Mouse (Mus musculus) forebrain, embryonic 10.5 days (tissue): ENCODE measurements around the gene Bax. TPM values are rescaled to one million over a fixed set of nuclear protein-coding genes. Genes with fewer than 3 reads are reported as not detected.

Experiments used
- DNase-seq: peaks from one replicate; pipeline ENCODE4 v3.0.0-alpha.2; 2017; ENCODE audit warnings: low spot score; ENCODE audit errors: extremely low spot score
- H3K27ac ChIP-seq: fragments of 300-500 bp; sonication (generic); 2 replicates; pipeline ENCODE4 v1.5.1; 2016; ENCODE audit warnings: mild to moderate bottlenecking
- H3K27me3 ChIP-seq: fragments of 300-500 bp; sonication (generic); 2 replicates; pipeline ENCODE4 v1.6.1; 2016; ENCODE audit warnings: mild to moderate bottlenecking; ENCODE audit not compliant: poor library complexity, severe bottlenecking
- H3K36me3 ChIP-seq: fragments of 300-500 bp; sonication (generic); replicated peaks from 2 replicates; pipeline ENCODE4 v1.6.1; 2016; ENCODE audit warnings: mild to moderate bottlenecking, moderate library complexity
- H3K4me1 ChIP-seq: fragments of 300-500 bp; sonication (generic); 2 replicates; pipeline ENCODE4 v1.6.1; 2016
- H3K4me3 ChIP-seq: fragments of 300-500 bp; sonication (generic); 2 replicates; pipeline ENCODE4 v1.5.1; 2016; ENCODE audit warnings: mild to moderate bottlenecking, moderate library complexity
- H3K9me3 ChIP-seq: fragments of 300-500 bp; sonication (generic); 2 replicates; pipeline ENCODE4 v1.6.1; 2016; ENCODE audit warnings: mild to moderate bottlenecking, moderate library complexity
- WGBS: fragments of 180-500 bp; shearing (Covaris S2); methylation state at CpG from one replicate; pipeline ENCODE4 v1.1.7; 2016; 5-methylcytosine and 5-hydroxymethylcytosine counted together
- polyA plus RNA-seq: library from polyadenylated mRNA; unstranded; fragments of >200 nt; fragmentation: Nextera tagmentation; extraction: Ambion mirVana; gene quantifications from 2 replicates; pipeline ENCODE4 v1.2.1, GENCODE M21; 2016

Bax gene
- polyA plus RNA-seq, 1 experiment from 2014 or later: 254 TPM

DNA sequence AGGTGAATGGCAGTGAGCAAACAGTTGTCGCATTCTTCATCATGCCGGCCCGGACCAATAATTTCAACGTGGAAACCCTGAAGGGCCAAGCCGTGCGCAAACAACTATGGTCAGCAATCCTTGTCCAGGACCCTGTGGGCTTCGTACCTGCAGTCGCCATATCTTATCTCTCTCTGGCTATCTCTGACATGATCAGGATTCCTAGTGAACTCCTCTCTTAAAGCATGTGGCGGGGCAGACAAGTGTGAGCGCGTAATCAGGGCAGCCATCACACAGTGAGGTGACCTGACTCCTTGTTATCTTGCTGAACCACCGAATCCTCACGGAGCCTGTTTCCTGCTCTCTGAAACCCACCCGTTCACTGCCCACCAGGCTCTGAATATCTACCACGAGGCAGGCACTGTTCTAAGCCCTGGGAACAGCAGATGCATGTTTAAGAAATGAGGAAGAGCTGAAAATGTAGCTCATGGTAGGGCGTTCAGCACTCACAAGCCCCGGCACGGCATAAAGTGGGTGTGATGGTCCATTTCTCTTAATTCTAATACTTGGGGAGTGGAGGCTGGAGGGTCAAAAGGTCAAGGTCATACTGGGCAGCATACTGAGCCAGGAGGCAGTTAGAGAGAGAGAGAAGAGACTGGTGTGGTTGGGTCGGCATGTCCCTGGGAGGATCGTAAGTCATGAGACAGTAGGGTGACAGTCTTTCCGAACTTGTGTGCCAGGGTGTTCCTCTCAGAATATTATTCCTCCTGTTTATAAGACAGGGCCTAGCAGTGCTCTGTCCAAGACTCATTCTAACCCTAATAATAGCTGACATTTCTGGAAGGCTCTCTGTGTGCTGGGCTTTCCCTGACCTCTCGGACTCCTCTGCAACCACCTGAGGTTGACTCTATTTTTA is 22.9 kb downstream of the Bax start:
- 91% methylated on average over 22 of the region's 22 CpGs for WGBS
- Histone ChIP-seq H3K4me1 (peaks cover 5% of the 10 kb centered on the region; the same call in 1 of the 2 replicates), H3K36me3 (peaks cover 78% of the 10 kb centered on the region), H3K4me3 (no peak overlapping the region), H3K27ac (no peak overlapping the region), H3K27me3 (no peaks in the 10 kb centered on the region), H3K9me3 (no peaks in the 10 kb centered on the region)
- no peak for DNase-seq

DNA sequence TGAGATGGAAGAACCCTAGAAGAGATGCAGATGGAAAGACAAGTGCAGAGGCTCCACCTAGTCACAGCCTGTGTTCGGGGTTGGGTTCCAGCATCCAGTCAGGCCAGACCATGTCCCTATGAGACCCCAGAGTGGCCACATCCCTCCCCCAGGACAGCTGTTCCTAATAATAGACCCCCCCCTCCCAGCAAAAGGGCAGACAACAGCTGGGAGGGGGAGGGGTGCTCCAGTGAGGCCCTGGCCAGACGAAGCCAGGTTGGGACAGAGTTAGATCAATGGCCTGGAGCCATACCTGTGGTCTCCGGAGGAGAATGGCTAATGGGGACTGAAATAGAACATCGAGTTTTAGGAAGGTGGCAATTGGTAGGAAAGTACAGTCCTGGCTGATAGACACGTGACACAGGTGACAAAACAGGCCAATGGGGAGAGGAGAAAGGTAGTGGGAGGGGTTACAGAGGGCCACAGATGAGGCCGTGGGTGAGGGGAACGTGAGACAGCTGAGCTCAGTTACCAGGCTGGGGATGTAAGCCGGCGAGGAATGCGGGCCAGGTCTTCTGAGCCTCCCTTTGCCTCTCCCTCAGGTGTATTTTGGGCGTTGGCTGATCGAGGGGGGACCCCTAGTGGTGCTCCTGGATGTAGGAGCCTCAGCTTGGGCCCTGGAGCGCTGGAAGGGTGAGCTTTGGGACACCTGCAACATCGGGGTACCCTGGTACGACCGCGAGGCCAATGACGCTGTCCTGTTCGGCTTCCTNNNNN is 29.0 kb downstream of the Bax start, which contains the start of gene Ruvbl2:
Gene Ruvbl2, minus strand, starts transcription at position 576 of the 756 bp plus-strand sequence.
- Histone ChIP-seq H3K36me3 (peaks cover 33% of the 10 kb centered on the region), H3K4me3 (peak within 1 kb of the TSS; percentile 4), H3K27me3 (peaks cover 7% of the 10 kb centered on the region), H3K27ac (0 out of 2 replicates have a peak within 1 kb of the TSS, but pooled peaks have one; percentile 16), H3K9me3 (no peaks in the 10 kb centered on the region), H3K4me1 (peaks cover 46% of the 10 kb centered on the region)
- DNase-seq: no peak
- 15% methylated on average over 19 of the region's 19 CpGs for WGBS

DNA sequence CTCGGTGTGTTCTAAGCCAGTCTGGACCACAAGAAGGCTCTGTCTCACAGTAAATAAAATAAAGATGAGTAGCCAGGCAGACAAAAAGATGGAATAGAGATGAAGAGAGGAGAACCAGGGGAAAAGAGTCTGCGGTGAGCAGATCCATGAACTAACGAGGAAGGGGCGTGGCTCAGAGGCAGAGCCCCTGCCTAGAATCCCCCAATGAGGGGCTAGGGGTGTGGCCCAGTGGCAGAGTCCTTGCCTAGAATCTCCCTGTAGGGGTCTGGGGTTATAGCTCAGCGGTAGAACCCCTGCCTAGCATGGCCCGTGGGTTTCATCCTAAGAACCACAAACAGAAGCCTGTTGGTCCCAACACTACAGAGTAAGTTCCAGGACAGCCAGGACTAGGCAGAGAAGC is 29.7 kb downstream of the Bax start:
- Histone ChIP-seq H3K9me3 (no peaks in the 10 kb centered on the region), H3K27ac (0 out of 2 replicates have a peak overlapping the region, but pooled peaks have one; percentile 16), H3K27me3 (peaks cover 7% of the 10 kb centered on the region), H3K4me1 (peaks cover 48% of the 10 kb centered on the region), H3K36me3 (peaks cover 34% of the 10 kb centered on the region), H3K4me3 (peak overlapping the region; percentile 4)
- 27% methylated on average over 6 of the region's 6 CpGs for WGBS
- DNase-seq: no peak

DNA sequence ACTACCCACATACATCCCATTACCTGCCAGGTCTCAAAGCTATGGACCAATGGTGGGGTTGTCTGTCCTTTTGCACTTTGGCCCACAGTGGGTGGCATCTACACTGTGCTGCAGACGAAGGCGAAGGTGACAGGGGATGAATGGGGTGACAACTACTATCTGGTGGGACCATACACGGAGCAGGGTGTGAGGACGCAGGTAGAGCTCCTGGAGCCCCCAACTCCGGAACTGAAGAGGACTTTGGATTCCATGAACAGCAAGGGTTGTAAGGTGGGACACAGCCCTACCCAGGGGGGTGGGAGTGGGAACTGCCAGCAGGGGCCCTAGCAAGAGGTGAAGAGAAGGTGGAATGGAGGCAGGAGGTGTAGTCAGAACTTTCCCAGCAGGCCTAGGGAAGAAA is 30.3 kb downstream of the Bax start:
- peak overlapping the region; percentile 95 for H3K4me3 ChIP-seq
- H3K9me3 ChIP-seq: no peaks in the 10 kb centered on the region
- no peak for DNase-seq
- peaks cover 48% of the 10 kb centered on the region for H3K4me1 ChIP-seq
- peaks cover 37% of the 10 kb centered on the region for H3K36me3 ChIP-seq
- WGBS: 89% methylated on average over 5 of the region's 5 CpGs
- H3K27me3 ChIP-seq: peaks cover 7% of the 10 kb centered on the region
- no peak overlapping the region for H3K27ac ChIP-seq

DNA sequence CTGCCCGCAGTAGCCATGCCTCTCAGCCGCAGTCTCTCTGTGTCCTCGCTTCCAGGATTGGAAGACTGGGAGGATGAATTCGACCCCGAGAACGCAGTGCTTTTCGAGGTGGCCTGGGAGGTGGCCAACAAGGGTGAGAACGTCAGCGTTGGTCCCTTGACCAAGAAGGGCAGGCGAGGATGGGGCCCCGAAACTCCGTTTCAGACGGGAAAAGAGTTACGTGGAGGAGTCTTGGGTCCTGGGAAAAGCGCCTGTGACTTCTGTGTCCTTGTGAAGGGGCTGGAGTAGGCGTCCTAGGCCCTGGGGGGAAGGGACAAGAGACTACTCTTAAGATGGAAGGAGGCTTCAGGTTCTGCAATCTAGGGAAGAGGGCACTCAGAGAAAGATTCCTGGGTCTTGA is 31.7 kb downstream of the Bax start:
- DNase-seq: no peak
- peaks cover 48% of the 10 kb centered on the region for H3K4me1 ChIP-seq
- peak overlapping the region; percentile 94 for H3K27ac ChIP-seq
- H3K4me3 ChIP-seq: peak overlapping the region; percentile 95
- no peaks in the 10 kb centered on the region for H3K9me3 ChIP-seq
- peaks cover 7% of the 10 kb centered on the region for H3K27me3 ChIP-seq
- WGBS: 3% methylated on average over 16 of the region's 16 CpGs
- peaks cover 37% of the 10 kb centered on the region for H3K36me3 ChIP-seq

DNA sequence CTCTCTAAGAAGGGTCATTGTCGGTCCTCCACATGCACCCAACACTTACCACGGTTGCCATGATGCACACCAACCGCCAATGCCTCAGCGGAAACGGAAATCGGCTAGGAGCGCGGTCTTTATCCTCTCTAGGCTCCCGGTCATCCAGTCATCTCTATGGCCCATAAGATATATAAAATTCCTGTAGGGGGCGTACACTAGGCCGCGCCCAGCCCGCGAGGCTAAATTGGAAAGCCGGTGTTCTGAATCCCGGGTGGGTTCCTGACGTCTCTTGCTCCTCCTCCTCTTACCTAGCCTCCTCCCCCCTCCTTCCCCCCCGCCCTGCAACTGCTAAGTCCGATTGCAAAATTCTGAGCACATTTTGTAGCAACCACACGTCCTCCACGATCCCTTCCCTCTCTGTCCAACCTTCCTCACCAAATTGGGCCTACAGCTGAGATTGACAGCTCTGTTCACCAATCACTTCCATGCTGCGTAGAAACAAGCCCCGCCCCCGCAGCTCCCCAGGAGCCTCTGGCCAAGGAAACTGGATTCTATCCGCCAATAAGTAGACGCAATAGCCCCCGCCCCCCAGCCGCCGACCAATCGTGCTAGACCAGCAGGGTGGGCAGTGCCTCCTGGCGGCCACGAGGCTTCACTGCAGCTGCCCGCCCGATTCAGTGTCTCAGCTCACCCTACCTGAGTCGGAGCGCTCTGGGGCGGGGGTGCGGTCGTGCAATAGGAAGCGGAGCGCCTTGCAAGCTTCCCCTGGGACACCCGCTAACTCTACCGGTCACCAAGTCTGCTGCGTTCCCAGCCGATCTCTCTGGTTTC is 32.3 kb downstream of the Bax start, which contains the start of gene Gys1:
Gene Gys1, plus strand, starts transcription at position 642 of the 813 bp plus-strand sequence.
- peak within 1 kb of the TSS; percentile 94 for H3K27ac ChIP-seq
- H3K27me3 ChIP-seq: peaks cover 7% of the 10 kb centered on the region
- peaks cover 37% of the 10 kb centered on the region for H3K36me3 ChIP-seq
- under 1% methylated on average over 45 of the region's 45 CpGs for WGBS
- DNase-seq: peak; percentile 100
- peak within 1 kb of the TSS; percentile 95 for H3K4me3 ChIP-seq
- no peaks in the 10 kb centered on the region for H3K9me3 ChIP-seq
- peaks cover 48% of the 10 kb centered on the region for H3K4me1 ChIP-seq

DNA sequence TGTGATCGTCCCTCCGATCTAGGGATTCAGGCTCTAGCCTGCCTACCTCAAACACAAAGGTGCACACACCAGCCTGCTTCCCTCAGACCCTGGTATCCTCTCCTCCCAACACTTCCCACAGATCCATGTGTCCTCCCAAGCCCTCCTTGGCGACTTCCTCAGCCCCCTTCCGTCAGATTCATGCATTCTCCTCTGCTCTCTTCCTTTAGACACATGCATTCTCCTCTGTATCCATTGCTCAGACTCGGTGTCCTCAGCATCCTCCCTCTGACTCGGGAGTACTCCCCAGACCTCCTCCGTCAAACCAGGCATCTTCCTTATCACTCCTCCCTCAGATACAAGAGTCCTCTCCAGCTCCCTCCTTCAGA is 32.9 kb downstream of the Bax start:
- peaks cover 41% of the 10 kb centered on the region for H3K36me3 ChIP-seq
- no peak for DNase-seq
- H3K9me3 ChIP-seq: no peaks in the 10 kb centered on the region
- H3K4me3 ChIP-seq: peak overlapping the region; percentile 95
- 2% methylated on average over 7 of the region's 7 CpGs for WGBS
- peak overlapping the region; percentile 94 for H3K27ac ChIP-seq
- H3K27me3 ChIP-seq: peaks cover 7% of the 10 kb centered on the region
- peaks cover 48% of the 10 kb centered on the region for H3K4me1 ChIP-seq

DNA sequence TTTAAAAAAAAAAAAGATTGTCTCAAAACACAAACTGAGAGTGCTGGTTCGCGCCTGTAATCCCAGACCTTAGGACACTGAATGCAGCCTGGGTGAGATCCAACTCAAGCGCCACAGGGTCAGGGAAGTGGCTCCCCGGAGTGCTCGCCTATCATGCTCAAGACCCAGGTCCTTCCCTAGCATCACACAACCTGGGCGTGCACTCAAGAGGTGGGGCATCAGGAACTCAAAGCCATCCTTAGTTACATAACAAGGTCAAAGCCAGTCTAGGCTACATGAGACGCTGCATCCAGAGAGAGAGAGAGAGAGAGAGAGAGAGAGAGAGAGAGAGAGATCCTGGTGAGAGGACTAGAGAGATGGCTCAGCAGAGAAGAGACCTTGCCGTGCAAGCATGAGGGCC is 40.1 kb downstream of the Bax start:
- Histone ChIP-seq H3K36me3 (peaks cover 100% of the 10 kb centered on the region), H3K27me3 (peaks cover 12% of the 10 kb centered on the region), H3K4me3 (no peak overlapping the region), H3K4me1 (no peaks in the 10 kb centered on the region), H3K9me3 (no peaks in the 10 kb centered on the region), H3K27ac (no peak overlapping the region)
- DNase-seq: no peak
- 93% methylated on average over 8 of the region's 8 CpGs for WGBS

DNA sequence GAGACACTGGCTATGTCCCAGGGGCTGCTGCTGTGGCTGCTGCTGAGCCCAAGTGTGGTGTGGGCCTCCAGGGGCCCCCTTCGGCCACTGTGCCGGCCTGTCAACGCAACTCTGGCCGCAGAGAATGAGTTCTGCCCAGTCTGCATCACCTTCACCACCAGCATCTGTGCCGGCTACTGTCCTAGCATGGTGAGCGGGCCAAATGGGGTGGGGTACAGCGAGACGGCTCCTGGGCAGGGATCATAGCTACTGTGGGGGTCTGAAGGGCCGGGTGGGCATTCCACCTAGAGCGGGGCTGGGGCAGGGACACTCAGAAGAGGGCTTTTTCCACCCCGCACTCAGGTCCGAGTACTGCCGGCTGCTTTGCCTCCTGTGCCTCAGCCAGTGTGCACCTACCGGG is 45.5 kb downstream of the Bax start:
- Histone ChIP-seq H3K4me3 (no peak overlapping the region), H3K4me1 (peaks cover 25% of the 10 kb centered on the region), H3K27ac (no peak overlapping the region), H3K36me3 (peaks cover 64% of the 10 kb centered on the region), H3K27me3 (peaks cover 65% of the 10 kb centered on the region), H3K9me3 (no peaks in the 10 kb centered on the region)
- 91% methylated on average over 14 of the region's 14 CpGs for WGBS
- no peak for DNase-seq

DNA sequence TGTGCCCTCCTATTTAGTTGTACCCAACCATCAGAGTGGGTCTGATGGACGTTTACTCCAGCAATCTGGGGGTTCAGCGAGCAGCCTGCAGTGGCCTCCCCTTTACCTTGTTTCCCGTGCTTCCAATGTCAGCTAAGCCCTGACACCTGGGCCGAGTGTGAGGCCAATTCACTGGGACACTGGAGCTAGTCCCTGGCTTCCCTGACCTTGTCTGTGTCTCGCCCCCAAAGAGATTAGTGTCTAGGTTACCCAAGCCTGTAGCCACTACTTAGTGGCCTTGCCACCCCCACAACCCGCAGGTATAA is 46.1 kb downstream of the Bax start, which contains the start of gene Lhb:
Gene Lhb, plus strand, starts transcription at position 206 of the 305 bp plus-strand sequence.
- H3K36me3 ChIP-seq: peaks cover 57% of the 10 kb centered on the region
- peaks cover 71% of the 10 kb centered on the region for H3K27me3 ChIP-seq

DNA sequence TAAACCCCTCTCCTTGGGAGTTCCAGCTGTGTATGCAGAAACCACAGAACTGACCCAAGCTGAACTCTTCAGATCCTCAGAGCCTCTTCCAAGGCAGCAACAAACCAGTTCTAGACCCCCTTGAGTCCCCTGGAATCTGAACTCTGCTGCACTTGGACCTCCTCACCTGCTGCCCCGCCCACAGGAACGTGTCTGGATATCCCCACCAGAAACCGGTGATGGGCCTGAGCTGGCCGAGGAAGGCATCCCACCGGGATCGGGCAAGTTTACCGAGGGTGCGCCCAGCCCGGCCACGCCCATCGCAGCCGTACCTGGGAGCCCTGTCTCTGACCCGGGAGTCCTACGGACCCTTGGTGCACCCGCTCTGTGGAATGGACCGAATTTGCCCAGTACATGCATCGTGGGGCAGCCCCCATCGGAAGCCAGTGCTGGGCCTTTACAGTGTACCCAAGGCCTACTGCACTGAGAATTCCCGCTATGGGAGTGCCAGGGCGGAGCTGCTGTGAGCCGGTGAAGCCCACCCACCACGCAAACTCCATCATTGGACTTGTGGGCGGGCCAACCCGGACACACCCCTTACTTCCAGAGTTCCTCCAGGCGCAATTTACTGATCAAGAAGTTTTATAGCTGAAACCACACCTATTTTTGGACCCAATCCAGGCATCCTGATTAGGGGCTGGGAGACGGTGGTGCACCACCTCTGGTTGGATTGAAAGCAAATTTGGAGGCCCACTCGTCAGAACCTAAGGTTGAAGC is 46.7 kb downstream of the Bax start:
- DNase-seq: no peak
- Histone ChIP-seq H3K36me3 (peaks cover 52% of the 10 kb centered on the region), H3K27me3 (peaks cover 77% of the 10 kb centered on the region), H3K27ac (no peak overlapping the region), H3K4me3 (no peak overlapping the region; the same call in 1 of the 2 replicates), H3K9me3 (no peaks in the 10 kb centered on the region), H3K4me1 (peaks cover 33% of the 10 kb centered on the region)
- WGBS: 14% methylated on average over 27 of the region's 27 CpGs

More for the DNA sequence above, 46.1 kb downstream of the Bax start, which contains the start of gene Lhb:
- Histone ChIP-seq H3K4me1 (peaks cover 28% of the 10 kb centered on the region), H3K27ac (no peak within 1 kb of the TSS), H3K4me3 (no peak within 1 kb of the TSS; the same call in 1 of the 2 replicates), H3K9me3 (no peaks in the 10 kb centered on the region)
- WGBS: 55% methylated on average over 6 of the region's 6 CpGs
- DNase-seq: no peak
